Mouse (Mus musculus): ENCODE measurements around the gene Nog.

DNA sequence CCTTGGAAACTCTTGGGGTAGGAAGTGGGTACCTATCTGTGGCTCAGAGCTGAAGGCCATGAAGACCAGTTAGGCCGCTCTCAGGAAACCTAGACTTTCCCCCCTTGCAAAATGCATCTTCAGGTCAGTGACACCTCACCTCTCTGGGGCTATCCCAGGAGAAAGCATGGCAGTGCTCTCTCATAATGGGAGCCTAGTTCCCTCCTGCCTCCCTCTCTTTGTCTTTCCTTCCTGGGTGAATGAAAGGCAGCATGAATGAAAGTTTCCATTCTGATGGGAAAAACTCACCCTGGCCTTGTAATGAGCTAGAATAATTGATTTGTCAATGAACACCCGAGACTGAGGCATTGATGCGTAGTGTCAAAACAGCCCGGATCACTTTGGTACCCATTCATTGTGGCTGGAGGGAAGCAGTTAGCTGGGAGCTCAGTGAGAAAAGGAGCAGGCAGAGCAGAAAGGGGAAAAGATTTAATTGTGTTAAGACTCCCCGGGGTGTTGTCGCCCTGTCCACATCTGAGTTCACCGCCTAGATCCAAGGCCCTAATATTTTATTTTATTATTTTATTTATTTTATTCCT lies 42.7 kb downstream of the Nog start:
- TF ChIP-seq CTCF (IDR thresholded peaks at IDR 0.05; ENCODE audit: low read depth) = no peak
- no peak for TF ChIP-seq EP300 (optimal IDR thresholded peaks at IDR 0.05)
